Mouse (Mus musculus): ENCODE data around the gene Larp4b.

Larp4b gene

DNA sequence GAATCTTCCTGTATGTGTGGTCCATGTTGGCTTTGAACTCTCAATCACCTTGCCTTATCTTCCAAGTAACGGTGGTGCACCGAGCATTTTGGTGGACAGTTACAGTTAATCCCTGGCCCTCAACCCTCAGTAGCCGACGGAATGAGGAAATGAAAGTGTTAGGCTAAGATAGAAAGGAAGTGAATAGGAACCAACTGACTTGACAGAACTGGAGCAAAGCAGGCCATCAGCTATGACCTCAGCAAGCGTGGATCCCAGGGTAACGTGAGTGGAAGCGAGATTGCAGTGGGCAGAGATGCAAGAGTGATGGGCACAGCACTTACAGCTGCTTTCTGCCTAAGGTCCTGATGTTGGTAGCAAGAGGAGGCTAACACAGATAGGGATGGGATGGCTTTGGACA, 31.5 kb downstream of the Larp4b start:
- no peak for DNase-seq

DNA sequence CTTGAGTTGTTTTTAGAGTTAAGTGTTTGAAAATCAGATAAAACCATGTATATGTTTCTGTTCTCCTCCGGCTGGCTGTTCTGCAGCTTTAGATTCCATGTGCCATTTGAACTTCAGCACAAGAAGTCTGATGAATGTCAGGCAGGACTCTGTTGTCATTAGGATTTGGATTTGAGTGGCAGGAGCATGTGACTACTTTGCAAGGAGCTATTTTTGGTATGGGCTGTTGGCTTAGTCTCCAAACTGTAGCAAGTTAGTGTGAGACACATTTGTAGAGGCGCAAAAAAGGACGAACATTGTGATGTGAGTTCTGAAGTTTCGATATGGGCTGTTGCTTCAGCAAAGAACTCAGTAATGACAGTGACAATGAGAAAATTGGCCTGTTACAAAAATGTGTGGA, 34.0 kb downstream of the Larp4b start:
- DNase-seq = no peak

DNA sequence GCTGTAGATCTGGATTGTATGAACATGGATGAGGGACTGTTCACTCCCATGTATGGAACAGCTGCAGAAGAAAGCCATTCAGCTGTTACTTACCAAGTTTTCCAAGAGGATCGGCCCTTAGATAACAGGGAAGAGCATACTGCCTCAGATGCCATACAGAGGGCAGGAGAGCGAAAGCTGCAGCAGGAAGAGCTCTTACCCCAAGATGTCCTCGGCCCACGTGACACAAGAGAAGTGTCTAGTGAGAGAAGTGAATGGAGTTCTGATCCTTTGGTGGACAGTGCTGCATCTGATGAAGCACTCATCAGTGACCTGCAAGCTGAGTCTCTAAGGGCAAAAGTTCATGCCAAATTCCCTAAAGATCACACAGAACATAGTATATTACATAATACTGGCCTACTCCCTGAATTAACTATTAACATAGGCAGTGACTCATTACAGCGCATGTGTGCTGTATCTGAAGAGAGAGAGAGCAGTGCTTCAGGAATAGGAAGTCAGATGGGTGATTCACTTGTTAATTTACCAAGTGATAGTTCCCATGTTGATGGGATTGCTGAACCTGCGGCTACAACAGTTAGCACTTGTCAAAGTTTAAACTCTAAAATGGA, 35.1 kb downstream of the Larp4b start:
- no peak for DNase-seq

DNA sequence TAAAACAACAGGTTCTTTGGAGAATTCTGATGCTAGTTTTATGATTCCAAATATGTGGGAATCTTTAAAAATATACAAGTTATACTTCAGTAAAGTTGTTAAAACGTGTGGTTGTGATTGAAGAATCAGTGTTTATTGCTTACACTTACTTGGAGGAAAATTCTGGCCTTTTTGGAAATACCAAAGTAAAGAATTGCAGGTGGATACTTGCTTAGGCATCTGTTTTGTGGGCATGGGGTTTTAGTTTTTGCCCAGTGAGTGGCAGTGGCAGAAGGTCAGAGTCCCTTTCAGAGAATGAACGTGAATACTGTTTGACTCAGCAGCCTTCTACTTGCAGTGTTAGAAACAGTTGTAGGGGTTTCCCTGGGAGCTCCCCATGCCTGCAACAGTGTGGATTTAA, 40.7 kb downstream of the Larp4b start:
- DNase-seq = no peak

DNA sequence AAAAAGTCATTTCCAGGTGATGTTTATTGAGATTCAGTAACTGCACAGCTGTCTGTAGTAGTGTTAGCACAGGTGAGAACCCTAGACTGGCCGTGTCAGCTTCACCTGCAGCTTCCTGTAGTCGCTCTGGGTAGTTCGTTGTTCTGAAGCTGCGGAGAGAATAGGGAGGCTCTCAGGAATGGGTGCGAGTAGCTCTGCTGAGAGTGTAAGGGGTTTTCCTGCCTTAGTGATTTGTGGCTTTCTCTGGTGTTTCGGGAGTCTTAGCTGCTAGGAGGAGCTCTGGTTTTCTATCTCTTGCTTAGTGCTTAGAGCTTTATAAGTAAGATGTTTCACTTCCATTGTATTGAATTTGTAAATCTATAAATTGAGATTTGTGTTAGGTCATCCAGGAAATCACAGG, 42.4 kb downstream of the Larp4b start:
- DNase-seq = no peak

DNA sequence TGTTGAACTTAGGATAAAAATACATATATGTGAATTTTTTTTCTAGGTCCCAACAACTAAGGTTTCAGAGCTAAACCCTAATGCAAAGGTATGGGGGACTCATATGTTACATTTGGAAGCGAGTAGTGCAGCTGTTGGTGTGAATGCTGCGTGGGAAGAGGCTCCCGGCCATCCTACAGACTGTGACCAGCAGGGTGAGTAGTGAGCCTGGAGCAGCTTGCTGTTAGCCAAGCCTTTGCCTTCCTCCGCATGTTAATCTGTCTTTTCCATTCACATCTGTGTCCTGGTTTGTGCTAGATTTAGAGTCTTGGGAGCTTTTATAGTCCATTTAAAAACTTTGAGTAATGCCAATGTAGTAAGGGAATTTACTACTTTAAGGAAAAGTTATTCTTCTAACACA, 43.1 kb downstream of the Larp4b start:
- no peak for DNase-seq

DNA sequence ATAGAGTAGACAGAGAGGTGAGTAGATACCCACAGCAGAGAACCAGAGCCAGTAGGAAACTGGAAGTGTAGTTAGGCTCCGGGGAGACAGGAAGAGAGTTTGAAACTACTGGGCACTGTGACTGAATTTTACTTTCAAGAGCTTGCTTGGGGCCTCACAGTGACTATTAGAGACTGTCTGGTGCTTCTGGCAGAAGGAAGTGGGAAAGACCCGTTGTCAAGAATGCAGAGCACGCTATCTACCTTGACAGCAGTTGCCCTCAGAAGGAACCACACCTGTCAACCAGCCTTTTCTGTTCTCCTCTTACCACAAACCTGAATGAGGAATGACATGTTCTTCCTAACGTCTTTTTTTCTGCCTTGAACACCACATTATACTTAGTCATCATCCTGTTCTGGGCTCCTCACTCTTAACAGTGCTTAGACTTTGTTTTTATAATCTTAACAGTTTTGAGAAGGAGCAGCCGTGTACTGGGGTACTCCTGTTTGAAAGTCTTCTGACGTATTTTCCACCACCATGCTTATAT, 45.8 kb downstream of the Larp4b start:
- DNase-seq = no peak

DNA sequence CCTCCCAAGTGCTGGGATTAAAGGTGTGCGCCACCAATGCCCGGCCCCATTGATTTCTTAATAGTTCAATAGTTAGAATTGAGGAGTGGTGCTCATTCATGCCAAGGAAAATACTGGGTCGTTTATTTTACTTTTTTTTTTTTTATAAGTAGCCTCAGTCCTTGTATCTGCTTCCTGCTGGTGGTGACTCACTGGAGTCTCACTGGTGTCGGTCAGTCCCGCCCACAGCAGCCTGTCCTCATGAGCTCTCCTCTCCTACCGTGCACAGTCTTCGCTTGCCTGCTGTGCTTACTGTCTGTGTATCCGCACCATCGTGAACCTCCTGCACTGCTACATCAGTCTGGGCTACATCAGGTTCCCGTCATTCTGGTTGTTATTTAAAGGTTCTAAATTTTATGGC, 46.5 kb downstream of the Larp4b start:
- DNase-seq = peak; percentile 10

DNA sequence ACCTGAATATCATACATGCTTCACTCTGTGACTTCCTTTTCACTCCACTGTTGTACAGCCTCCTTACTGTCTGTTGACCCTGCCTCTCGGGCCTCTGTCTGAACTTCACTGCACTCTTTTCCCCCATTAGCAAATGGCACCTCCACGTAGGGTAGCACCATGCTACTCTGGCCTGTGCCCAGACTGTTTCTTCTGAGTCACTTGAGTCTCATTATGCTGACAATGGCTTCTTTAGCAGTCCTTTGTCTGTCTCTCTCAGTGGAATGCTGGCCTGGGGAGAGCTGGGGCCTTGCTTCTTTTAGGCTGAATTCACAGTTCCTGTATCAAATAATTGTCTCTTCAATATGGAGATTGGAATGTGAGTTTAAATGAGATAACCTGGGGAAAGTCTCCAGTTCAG, 48.7 kb downstream of the Larp4b start:
- no peak for DNase-seq

DNA sequence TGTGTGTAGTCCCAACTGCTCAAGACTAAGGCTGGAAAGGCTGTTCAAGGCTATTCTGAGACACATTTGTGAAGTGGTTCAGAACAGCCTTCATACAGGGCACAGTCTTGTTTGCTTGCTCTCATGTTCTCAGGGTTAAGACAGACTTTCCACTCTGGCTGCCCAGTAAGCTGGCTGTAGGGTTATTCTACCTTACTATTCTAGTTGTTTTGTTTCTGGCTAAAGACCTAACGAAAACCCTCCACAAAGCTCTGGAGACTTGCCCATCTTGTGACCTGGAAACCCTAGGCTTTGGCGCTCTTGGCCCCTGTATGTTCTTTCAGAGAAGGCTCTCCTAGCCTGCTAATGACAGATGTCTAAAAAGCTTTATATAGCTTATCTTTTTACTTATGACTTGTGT, 55.1 kb downstream of the Larp4b start:
- no peak for DNase-seq

DNA sequence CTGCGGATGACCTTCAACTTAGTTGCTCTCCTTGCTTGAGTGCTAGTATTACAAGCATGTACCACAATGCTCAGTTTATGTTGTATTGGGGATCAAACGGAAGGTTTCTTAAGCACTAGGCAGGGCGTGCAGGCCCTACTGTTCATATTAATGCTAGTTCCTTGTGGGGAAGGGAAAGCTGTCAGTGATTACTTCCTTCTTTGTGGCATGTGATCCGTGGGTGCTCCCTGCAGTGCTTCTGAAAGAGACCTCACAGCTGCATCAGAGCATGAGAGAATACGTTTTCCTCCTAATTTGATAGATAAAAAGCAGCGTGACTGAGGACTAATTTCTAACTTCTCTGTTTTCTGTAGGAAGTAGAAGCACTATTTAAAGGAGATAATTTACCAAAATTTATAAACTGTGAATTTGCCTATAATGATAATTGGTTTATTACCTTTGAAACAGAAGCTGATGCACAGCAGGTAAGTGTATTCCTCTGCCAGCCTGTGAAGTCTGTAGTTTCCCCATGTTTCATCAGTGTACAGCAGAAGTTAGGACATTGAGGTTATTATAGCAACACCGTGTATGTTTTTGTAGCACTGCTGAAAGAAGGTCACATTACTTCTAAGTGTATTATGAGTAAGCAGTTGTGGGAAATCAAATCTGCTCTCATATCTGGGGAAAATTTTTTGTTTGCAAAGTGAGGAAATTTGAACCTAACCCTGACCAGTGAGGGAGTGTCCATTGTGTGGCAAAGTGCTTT, 56.0 kb downstream of the Larp4b start:
- DNase-seq = no peak

DNA sequence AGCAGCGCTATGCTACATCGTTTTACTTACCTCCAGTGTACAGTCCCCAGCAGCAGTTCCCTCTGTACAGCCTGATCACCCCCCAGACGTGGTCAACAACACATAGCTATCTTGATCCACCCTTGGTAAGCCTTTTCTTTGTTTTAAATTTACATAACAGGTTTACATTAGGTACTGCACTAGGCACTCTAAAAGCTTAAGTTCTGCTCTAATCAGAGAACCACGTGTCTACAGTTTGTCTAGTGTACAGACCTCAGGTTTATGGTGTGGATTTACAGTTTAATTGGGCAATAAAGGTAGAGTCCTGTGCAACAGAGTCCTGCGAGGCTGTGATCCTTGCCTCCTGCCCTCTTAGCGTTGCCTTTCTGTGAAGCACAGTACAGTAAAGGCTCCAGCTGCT, 57.4 kb downstream of the Larp4b start:
- DNase-seq = no peak

DNA sequence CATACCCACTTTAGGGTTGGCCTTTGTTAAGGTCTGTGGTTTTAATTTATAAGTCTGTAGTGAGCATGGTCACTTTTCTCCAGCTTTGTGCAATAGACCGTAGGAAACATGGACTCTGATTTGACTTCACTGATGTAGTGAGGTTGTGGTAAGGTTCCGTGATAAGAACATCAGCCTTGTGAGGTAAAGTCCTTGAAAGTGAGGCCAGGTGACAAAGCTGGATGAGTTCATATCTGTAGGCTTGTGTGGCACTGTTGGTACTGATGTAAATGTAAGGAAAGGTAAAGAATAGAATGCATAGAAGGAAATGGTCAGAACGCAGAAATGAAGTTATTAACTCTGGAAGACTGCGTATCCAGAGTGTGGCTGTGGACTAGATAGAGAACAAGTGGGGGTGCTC, 57.9 kb downstream of the Larp4b start:
- no peak for DNase-seq

DNA sequence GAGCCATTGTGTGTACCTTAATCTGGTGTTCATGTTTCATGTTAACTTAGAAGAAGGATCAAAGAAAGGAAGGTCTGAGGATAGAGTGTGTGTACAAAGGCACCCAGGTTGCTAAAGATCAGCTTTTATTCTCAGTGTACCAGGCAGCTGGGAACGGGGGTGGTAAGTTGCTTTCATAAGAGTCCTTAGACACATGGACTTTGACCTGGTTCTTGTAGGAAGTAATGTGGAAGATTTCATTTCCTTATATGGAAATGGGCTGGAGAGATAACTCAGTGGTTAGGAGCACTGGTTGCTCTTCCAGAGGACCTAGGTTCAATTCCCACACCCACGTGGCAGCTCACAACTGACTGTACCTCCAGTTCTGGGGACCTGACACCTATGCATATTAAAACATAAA, 58.6 kb downstream of the Larp4b start:
- no peak for DNase-seq

DNA sequence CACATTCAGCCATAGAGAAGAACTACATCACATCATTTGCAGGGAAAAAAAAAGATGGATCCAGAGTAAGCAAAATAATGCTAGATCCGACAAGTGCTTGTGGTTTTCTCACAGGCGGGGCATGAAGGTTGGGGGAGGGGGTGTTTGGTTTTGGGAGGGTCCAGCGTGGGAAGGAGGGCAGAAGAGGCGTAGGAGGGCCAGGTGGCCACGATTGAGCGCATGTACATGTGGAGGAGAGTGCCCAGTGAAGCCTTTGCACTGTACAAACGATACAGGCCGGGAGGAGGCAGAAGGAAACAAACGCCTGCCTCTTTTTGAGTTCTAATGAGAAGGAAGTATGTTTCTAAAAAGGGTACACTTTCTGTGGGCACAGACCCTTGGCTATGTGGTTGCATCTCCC, 60.1 kb downstream of the Larp4b start:
- DNase-seq = no peak

DNA sequence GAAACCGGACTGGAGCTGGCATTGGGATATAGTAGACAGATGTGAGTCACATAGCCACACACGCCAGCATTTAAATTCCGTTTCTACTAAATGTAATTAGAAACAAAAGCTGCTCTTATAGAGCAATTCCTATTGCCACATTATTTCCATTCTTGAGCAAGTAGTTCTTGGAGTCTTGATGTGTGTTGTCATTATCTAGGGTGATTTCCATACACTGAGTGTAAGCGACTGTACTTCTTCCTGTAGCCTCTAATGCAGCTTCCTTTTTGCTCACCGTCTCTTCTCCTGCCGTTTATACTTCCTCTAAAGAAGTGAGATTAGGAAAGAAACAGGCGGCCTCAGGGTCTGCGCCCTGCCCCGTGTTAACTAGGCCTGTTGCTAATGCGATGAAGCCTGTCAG, 65.6 kb downstream of the Larp4b start:
- no peak for DNase-seq

DNA sequence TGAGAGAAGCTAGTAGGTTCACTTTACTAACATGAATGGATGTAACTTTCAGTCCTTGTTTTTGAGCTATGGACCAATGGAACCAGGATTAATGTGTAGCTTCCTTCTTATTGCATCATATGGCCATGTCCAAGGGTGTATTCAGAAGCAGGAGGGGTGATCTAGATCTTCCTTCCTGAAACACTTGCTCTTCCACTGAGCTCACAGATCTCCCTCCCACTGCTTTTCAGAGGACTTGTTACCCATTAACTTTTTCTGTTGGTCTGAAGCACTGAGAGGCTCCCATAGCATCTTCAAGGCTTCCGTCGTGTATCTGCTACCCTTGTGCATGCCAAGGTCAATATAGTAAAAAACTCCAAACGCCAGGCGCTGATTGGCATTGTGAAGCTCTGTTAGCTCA, 69.2 kb downstream of the Larp4b start:
- DNase-seq = no peak

DNA sequence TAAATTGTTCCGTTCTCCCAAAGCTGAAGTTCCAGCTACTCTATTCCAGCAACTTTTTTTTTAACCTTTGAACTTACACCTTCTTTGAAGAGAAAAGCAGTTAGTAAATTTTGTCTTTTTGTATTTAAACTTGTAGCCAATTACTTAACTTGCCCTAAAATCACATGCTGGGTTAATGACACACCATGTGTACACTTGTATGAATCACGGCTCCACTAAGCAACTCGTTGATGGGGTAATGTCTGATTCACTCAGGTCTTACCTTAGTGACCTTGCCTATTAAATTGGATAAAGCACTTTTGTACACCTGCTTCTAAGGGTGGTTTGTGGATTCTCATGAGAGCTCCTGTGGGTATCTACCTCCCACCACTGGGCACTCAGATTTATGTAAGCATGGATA, 74.2 kb downstream of the Larp4b start:
- no peak for DNase-seq

DNA sequence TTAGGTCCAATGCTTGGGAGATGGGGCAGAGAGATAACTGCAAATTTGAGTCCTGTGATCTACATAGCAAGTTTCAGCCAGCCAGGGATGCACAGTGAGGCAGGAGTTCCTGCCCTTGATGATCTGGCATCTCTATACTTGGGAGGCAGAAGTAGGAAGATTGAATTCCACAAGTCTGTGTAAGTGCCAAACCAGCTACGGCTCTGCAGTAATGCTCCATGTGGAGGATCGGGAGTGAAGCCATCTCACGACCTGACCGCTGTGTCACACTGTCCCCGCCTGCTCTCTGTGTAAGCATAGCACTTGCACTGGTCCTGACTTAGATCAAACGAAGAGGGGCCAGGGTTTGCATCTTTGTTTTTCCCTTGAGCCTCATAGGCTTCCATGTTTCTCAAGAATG, 75.9 kb downstream of the Larp4b start:
- no peak for DNase-seq

DNA sequence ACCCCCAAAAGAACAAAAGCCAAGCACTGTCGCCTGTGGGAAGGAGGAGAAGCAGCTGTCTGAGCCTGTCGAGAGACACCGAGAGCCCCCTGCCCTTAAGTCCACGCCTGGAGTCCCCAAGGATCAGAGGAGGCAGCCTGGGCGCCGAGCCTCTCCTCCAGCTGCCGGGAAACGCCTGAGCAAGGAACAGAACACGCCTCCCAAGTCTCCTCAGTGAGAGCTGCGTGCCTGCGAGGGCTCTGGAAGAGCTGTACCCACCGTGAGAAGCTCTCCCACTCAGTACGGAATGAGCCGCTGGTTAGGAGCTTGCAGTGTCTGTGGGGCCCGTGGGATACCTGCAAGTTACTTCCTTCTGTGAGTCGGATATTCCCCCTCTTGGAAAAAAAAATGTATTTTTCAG, 77.0 kb downstream of the Larp4b start:
- no peak for DNase-seq

DNA sequence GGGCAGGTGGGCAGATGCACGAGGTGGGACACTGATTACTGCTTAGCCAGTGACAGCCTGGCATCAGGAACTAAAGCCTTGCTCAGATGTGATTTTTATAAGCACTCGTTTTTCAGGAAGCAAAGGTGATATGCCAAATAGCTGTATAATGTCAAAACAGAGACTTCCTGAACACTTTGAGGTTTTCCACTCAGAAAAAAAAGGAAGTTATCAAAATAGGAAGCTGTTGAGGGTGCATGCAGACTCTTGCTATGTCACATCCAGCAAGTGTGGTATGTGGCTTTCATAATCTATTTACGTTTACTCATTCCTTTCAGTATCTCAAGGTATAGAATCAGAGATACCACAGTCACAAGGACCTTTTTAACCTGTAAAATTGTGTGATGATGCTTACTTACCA, 79.7 kb downstream of the Larp4b start:
- DNase-seq = no peak

DNA sequence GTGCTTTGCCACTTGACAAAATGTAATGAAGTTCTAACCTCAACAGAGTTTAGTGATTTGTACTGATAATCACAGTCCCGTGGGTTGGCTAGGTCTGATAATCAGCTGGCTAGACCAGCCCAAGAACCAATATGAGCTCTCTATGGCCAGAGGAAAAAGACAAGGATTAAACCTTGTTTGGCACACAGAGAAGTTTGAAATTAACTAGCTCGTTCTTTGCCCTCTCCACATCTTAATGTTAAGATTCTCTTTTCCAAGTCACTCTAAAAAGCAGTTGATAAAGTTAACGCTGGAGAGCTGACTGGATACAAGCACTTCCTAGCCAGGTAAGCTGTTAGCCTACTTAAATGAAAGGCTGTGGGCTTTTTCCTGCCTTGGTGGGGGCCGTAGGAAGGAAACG, 81.5 kb downstream of the Larp4b start:
- no peak for DNase-seq

DNA sequence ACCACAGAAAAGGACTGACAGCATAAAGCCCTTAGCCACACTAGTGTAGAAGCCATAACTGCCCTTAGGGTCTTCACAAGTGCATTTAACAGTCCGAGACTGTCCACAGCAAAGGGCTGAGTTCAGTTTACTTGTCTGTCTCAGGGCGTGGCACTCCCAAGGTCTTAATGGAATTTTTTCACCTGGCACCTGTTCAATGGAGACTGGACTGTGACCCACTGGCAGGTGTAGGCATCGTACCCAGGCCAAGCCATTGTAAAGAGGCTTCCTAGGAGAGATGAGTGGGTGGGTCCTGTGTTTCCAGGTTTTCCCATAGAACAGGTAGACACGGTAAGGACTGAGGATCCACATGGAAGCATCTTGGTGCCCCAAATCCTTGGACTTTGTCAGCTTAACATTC, 84.6 kb downstream of the Larp4b start:
- no peak for DNase-seq

DNA sequence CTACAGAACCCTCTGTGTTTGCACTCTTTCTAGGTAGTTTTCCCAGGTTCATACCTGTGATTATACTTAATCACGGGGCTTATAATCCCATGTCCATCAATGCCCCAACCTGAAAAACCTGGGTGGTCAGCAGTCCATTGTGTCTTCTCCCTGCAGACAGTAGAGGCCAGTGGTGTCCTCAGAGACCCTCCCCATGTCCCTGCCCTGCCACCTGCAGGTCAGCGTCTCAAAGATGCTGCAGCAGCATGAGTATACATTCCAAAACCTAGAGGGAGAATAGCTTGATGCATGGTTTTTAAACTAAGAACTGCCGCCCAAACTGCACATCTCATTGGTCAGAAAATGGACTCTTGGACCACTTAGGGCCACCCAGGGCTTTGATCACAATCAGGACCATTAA, 85.0 kb downstream of the Larp4b start:
- no peak for DNase-seq

DNA sequence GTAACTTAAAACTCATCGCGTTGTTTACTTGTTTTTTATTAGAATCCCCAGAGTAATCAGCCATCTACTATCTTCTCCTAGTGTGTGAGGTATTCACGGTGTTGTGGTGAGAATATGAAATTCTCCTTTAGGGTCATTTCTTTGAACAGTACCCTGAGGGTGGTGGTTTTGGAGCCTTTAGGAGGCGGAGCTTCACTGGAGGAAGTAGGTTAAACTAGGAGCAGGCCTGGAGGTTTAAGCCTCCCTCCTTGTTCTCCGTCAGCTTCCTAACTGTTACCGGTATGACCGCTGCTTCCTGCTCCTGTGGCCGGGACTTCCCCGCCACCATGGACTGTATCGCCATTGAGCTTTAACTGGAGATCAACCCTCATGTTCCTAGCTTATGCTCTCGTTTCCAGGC, 86.5 kb downstream of the Larp4b start:
- no peak for DNase-seq

Data from cerebellum, adult 11 months (tissue).